7 mouse cellular contexts compared by ENCODE assay signal in genomic region chrX:112310804-112311530, GRCm38 (mm10). TPM values are rescaled to one million over a fixed set of nuclear protein-coding genes. Genes with fewer than 3 reads are reported as not detected.
A peak's percentile ranks its signal among the peaks of the same experiment; 100 is the strongest.
DNase-seq lines count a peak whose midpoint lies in the region; ATAC-seq lines count a peak whose summit lies in the region.

Gene Apool, plus strand, starts transcription at chrX:112311334.

- peak within 1 kb of the TSS; percentile 60 for H3K9ac ChIP-seq in intestine, embryonic 15.5 days

- intact Hi-C loops in gastrocnemius, postnatal 36 days (cut with DNase I) = no loop called here
- intact Hi-C loops in left cerebral cortex, postnatal 25 days (cut with DNase I) = no loop called here

- H3K9me3 ChIP-seq in intestine, embryonic 15.5 days = no peaks in the 10 kb centered on the region
- no peaks in the 10 kb centered on the region for H3K9me3 ChIP-seq in midbrain, embryonic 10.5 days (replicated peaks)

- H3K4me3 ChIP-seq in intestine, embryonic 15.5 days (replicated peaks) = peak within 1 kb of the TSS; percentile 48
- peak within 1 kb of the TSS; percentile 63 for H3K4me3 ChIP-seq in midbrain, embryonic 10.5 days

- WGBS in intestine, embryonic 15.5 days = 22% methylated on average over 18 of the region's 18 CpGs
- WGBS in midbrain, embryonic 10.5 days = 26% methylated on average over 18 of the region's 18 CpGs

- no peak within 1 kb of the TSS for H3K27ac ChIP-seq in intestine, embryonic 15.5 days
- H3K27ac ChIP-seq in midbrain, embryonic 10.5 days (replicated peaks) = peak within 1 kb of the TSS; percentile 87

- peak within 1 kb of the TSS; percentile 45 for H3K4me2 ChIP-seq in intestine, embryonic 15.5 days (replicated peaks)

- no peaks in the 10 kb centered on the region for H3K4me1 ChIP-seq in intestine, embryonic 15.5 days (replicated peaks)
- no peaks in the 10 kb centered on the region for H3K4me1 ChIP-seq in midbrain, embryonic 10.5 days

- DNase-seq in adrenal gland, adult 2 months = peak; percentile 90
- DNase-seq in embryo, embryonic 11.5 days (ENCODE audit: low read depth, low spot score) = peak; percentile 77
- peak; percentile 78 to 79 for DNase-seq in gastrocnemius, postnatal 36 days
- peak; percentile 58 to 77 for DNase-seq in left cerebral cortex, postnatal 25 days (ENCODE audit: low spot score in 2 of 2)
- peak; percentile 81 for DNase-seq in midbrain, embryonic 10.5 days (ENCODE audit: low spot score)
- DNase-seq in right cerebral cortex, postnatal 4 days = peak; percentile 70

- H3K27me3 ChIP-seq in intestine, embryonic 15.5 days (replicated peaks) = no peaks in the 10 kb centered on the region
- no peaks in the 10 kb centered on the region for H3K27me3 ChIP-seq in midbrain, embryonic 10.5 days (ENCODE audit: low read depth, poor library complexity, severe bottlenecking)

- peak; percentile 98 for ATAC-seq in intestine, embryonic 15.5 days

- no peaks in the 10 kb centered on the region for H3K36me3 ChIP-seq in intestine, embryonic 15.5 days
- H3K36me3 ChIP-seq in midbrain, embryonic 10.5 days = no peaks in the 10 kb centered on the region

RNA-seq across cellular contexts. Expression of gene Apool, which starts in this region (rescaled TPM):
- 10 to 100 TPM; 46.1 to 46.4 TPM for total RNA-seq in adrenal gland, adult 2 months (2021)
- 0.76 and 1.2 TPM in 2 replicates for polyA plus RNA-seq in adrenal gland, adult 2 months (2012; rRNA removed)
- total RNA-seq in gastrocnemius, postnatal 36 days (2021) = 10 to 100 TPM; 43.1 to 43.2 TPM
- 57.0 and 57.1 TPM in 2 replicates for polyA plus RNA-seq in intestine, embryonic 15.5 days (2015; fragmentation: Nextera tagmentation; extraction: Ambion mirVana)
- 1 to 10 TPM; 4.3 to 4.7 TPM for total RNA-seq in left cerebral cortex, postnatal 25 days (2021)
- 73.8 TPM in 2 replicates for polyA plus RNA-seq in midbrain, embryonic 10.5 days (2016; fragmentation: Nextera tagmentation; extraction: Ambion mirVana)

Comparison
In these comparisons a context has a peak if more than half of its experiments do, and no peak if none do; other contexts are left out.
1. RNA of gene Apool (total RNA-seq): 46.1 to 46.4 TPM in adrenal gland, adult 2 months and 43.1 to 43.2 TPM in gastrocnemius, postnatal 36 days; 4.3 to 4.7 TPM in left cerebral cortex, postnatal 25 days; every median in the first group is over 4 times any median in the second.
2. RNA of gene Apool (polyA plus RNA-seq): 73.8 TPM in midbrain, embryonic 10.5 days and 57.0 to 57.1 TPM in intestine, embryonic 15.5 days; 0.76 to 1.2 TPM in adrenal gland, adult 2 months; every median in the first group is over 10 times any median in the second.
3. Peak in every context shown above with its lines, with median percentiles within 50 percentile points of each other: DNase-seq.